Mouse (Mus musculus): ENCODE measurements around the gene Gm28051. TPM values are rescaled to one million over a fixed set of nuclear protein-coding genes. Genes with fewer than 3 reads are reported as not detected.

The Gm28051 gene
- polyA plus RNA-seq, 1 experiment from 2014 or later: not detected

GRCm38 (mm10) chr12:102714654-102715395 is 42.7 kb downstream of the Gm28051 start:
- no peaks in the 10 kb centered on the region for H3K4me1 ChIP-seq (ENCODE audit: control insufficient read depth, insufficient read depth, low read length)
- H3K27ac ChIP-seq (ENCODE audit: low read depth, low read length): no peak overlapping the region
- no peak overlapping the region for H3K9ac ChIP-seq (ENCODE audit: low read depth, low read length)
- no peak overlapping the region for H3K4me2 ChIP-seq (replicated peaks; ENCODE audit: low read depth, low read length)
- ATAC-seq (ENCODE audit: low FRiP score, low TSS enrichment): no peak
- no peaks in the 10 kb centered on the region for H3K9me3 ChIP-seq (ENCODE audit: control insufficient read depth, low read length)
- H3K36me3 ChIP-seq (ENCODE audit: control insufficient read depth, insufficient read depth, low read length): no peaks in the 10 kb centered on the region
- 87% methylated on average over 10 of the region's 10 CpGs for WGBS
- H3K27me3 ChIP-seq (ENCODE audit: control insufficient read depth, insufficient read depth, low read length): no peaks in the 10 kb centered on the region
- H3K4me3 ChIP-seq (ENCODE audit: low read length): no peak overlapping the region

- Histone ChIP-seq H3K9ac (ENCODE audit: low read depth, low read length) (no peak overlapping the region), H3K27ac (ENCODE audit: low read depth, low read length) (no peak overlapping the region), H3K4me1 (ENCODE audit: control insufficient read depth, insufficient read depth, low read length) (no peaks in the 10 kb centered on the region), H3K4me3 (ENCODE audit: low read length) (no peak overlapping the region), H3K9me3 (ENCODE audit: control insufficient read depth, low read length) (no peaks in the 10 kb centered on the region), H3K36me3 (ENCODE audit: control insufficient read depth, insufficient read depth, low read length) (no peaks in the 10 kb centered on the region), H3K4me2 (replicated peaks; ENCODE audit: low read depth, low read length) (no peak overlapping the region), H3K27me3 (ENCODE audit: control insufficient read depth, insufficient read depth, low read length) (no peaks in the 10 kb centered on the region)
- ATAC-seq (ENCODE audit: low FRiP score, low TSS enrichment): no peak
- WGBS: 50% methylated on average over 2 of the region's 2 CpGs
These were observed 43.4 kb downstream of the Gm28051 start for GRCm38 (mm10) chr12:102714116-102714515.

- 63% methylated on average over 20 of the region's 20 CpGs for WGBS
- 0 out of 2 replicates have a peak overlapping the region, but pooled peaks have one; percentile 10 for H3K4me2 ChIP-seq (replicated peaks; ENCODE audit: low read depth, low read length)
- H3K4me3 ChIP-seq (ENCODE audit: low read length): no peak overlapping the region
- no peaks in the 10 kb centered on the region for H3K9me3 ChIP-seq (ENCODE audit: control insufficient read depth, low read length)
- no peak for ATAC-seq (ENCODE audit: low FRiP score, low TSS enrichment)
- H3K4me1 ChIP-seq (ENCODE audit: control insufficient read depth, insufficient read depth, low read length): no peaks in the 10 kb centered on the region
- H3K9ac ChIP-seq (ENCODE audit: low read depth, low read length): 0 out of 2 replicates have a peak overlapping the region, but pooled peaks have one; percentile 4
- H3K27me3 ChIP-seq (ENCODE audit: control insufficient read depth, insufficient read depth, low read length): no peaks in the 10 kb centered on the region
- H3K27ac ChIP-seq (ENCODE audit: low read depth, low read length): no peak overlapping the region
- no peaks in the 10 kb centered on the region for H3K36me3 ChIP-seq (ENCODE audit: control insufficient read depth, insufficient read depth, low read length)
These were observed 44.3 kb downstream of the Gm28051 start for GRCm38 (mm10) chr12:102713153-102713865.

- no peak for ATAC-seq (ENCODE audit: low FRiP score, low TSS enrichment)
- no peak overlapping the region for H3K4me2 ChIP-seq (replicated peaks; ENCODE audit: low read depth, low read length)
- H3K9me3 ChIP-seq (ENCODE audit: control insufficient read depth, low read length): no peaks in the 10 kb centered on the region
- WGBS: 59% methylated on average over 4 of the region's 4 CpGs
- H3K9ac ChIP-seq (ENCODE audit: low read depth, low read length): no peak overlapping the region
- no peaks in the 10 kb centered on the region for H3K27me3 ChIP-seq (ENCODE audit: control insufficient read depth, insufficient read depth, low read length)
- no peak overlapping the region for H3K27ac ChIP-seq (ENCODE audit: low read depth, low read length)
- H3K4me3 ChIP-seq (ENCODE audit: low read length): no peak overlapping the region
- no peaks in the 10 kb centered on the region for H3K36me3 ChIP-seq (ENCODE audit: control insufficient read depth, insufficient read depth, low read length)
- H3K4me1 ChIP-seq (ENCODE audit: control insufficient read depth, insufficient read depth, low read length): peaks cover 4% of the 10 kb centered on the region; the same call in 1 of the 2 replicates
These were observed 46.7 kb downstream of the Gm28051 start for GRCm38 (mm10) chr12:102710851-102711375.

GRCm38 (mm10) chr12:102709896-102710295 is 47.7 kb downstream of the Gm28051 start:
- no peaks in the 10 kb centered on the region for H3K27me3 ChIP-seq (ENCODE audit: control insufficient read depth, insufficient read depth, low read length)
- peaks cover 10% of the 10 kb centered on the region; the same call in 1 of the 2 replicates for H3K4me1 ChIP-seq (ENCODE audit: control insufficient read depth, insufficient read depth, low read length)
- H3K4me2 ChIP-seq (replicated peaks; ENCODE audit: low read depth, low read length): no peak overlapping the region
- WGBS: 87% methylated on average over 5 of the region's 5 CpGs
- H3K4me3 ChIP-seq (ENCODE audit: low read length): no peak overlapping the region
- no peak overlapping the region for H3K9ac ChIP-seq (ENCODE audit: low read depth, low read length)
- ATAC-seq (ENCODE audit: low FRiP score, low TSS enrichment): no peak
- no peaks in the 10 kb centered on the region for H3K9me3 ChIP-seq (ENCODE audit: control insufficient read depth, low read length)
- H3K36me3 ChIP-seq (ENCODE audit: control insufficient read depth, insufficient read depth, low read length): no peaks in the 10 kb centered on the region
- H3K27ac ChIP-seq (ENCODE audit: low read depth, low read length): no peak overlapping the region

- WGBS: 58% methylated on average over 11 of the region's 11 CpGs
These were observed 49.3 kb downstream of the Gm28051 start for GRCm38 (mm10) chr12:102708220-102708619.

GRCm38 (mm10) chr12:102706833-102707463 is 50.6 kb downstream of the Gm28051 start:
- Histone ChIP-seq H3K9ac (ENCODE audit: low read depth, low read length) (no peak overlapping the region), H3K9me3 (ENCODE audit: control insufficient read depth, low read length) (no peaks in the 10 kb centered on the region), H3K36me3 (ENCODE audit: control insufficient read depth, insufficient read depth, low read length) (no peaks in the 10 kb centered on the region), H3K4me2 (replicated peaks; ENCODE audit: low read depth, low read length) (no peak overlapping the region), H3K4me1 (ENCODE audit: control insufficient read depth, insufficient read depth, low read length) (peaks cover 25% of the 10 kb centered on the region), H3K4me3 (ENCODE audit: low read length) (no peak overlapping the region), H3K27ac (ENCODE audit: low read depth, low read length) (no peak overlapping the region), H3K27me3 (ENCODE audit: control insufficient read depth, insufficient read depth, low read length) (no peaks in the 10 kb centered on the region)
- WGBS: 80% methylated on average over 10 of the region's 10 CpGs
- ATAC-seq (ENCODE audit: low FRiP score, low TSS enrichment): no peak

More at GRCm38 (mm10) chr12:102708220-102708619, 49.3 kb downstream of the Gm28051 start:
- peaks cover 19% of the 10 kb centered on the region for H3K4me1 ChIP-seq (ENCODE audit: control insufficient read depth, insufficient read depth, low read length)
- H3K27me3 ChIP-seq (ENCODE audit: control insufficient read depth, insufficient read depth, low read length): no peaks in the 10 kb centered on the region
- no peak overlapping the region for H3K4me3 ChIP-seq (ENCODE audit: low read length)
- no peak overlapping the region for H3K9ac ChIP-seq (ENCODE audit: low read depth, low read length)
- H3K4me2 ChIP-seq (replicated peaks; ENCODE audit: low read depth, low read length): no peak overlapping the region
- H3K36me3 ChIP-seq (ENCODE audit: control insufficient read depth, insufficient read depth, low read length): no peaks in the 10 kb centered on the region
- no peak overlapping the region for H3K27ac ChIP-seq (ENCODE audit: low read depth, low read length)
- no peak for ATAC-seq (ENCODE audit: low FRiP score, low TSS enrichment)
- H3K9me3 ChIP-seq (ENCODE audit: control insufficient read depth, low read length): no peaks in the 10 kb centered on the region

GRCm38 (mm10) chr12:102705906-102706640 is 51.5 kb downstream of the Gm28051 start:
- no peaks in the 10 kb centered on the region for H3K27me3 ChIP-seq (ENCODE audit: control insufficient read depth, insufficient read depth, low read length)
- no peak for ATAC-seq (ENCODE audit: low FRiP score, low TSS enrichment)
- H3K4me2 ChIP-seq (replicated peaks; ENCODE audit: low read depth, low read length): peak overlapping the region; percentile 93
- no peak overlapping the region for H3K27ac ChIP-seq (ENCODE audit: low read depth, low read length)
- no peaks in the 10 kb centered on the region for H3K9me3 ChIP-seq (ENCODE audit: control insufficient read depth, low read length)
- peaks cover 25% of the 10 kb centered on the region for H3K4me1 ChIP-seq (ENCODE audit: control insufficient read depth, insufficient read depth, low read length)
- no peaks in the 10 kb centered on the region for H3K36me3 ChIP-seq (ENCODE audit: control insufficient read depth, insufficient read depth, low read length)
- 0 out of 2 replicates have a peak overlapping the region, but pooled peaks have one; percentile 23 for H3K9ac ChIP-seq (ENCODE audit: low read depth, low read length)
- H3K4me3 ChIP-seq (ENCODE audit: low read length): no peak overlapping the region
- WGBS: 53% methylated on average over 6 of the region's 6 CpGs
